Mouse (Mus musculus) bone marrow macrophage, adult 2 months (primary cell): ENCODE data around the gene Tpsb2. TPM values are rescaled to one million over a fixed set of nuclear protein-coding genes. Genes with fewer than 3 reads are reported as not detected.

ENCODE experiments used
- H3K27ac ChIP-seq: 2 replicates; pipeline ENCODE4 v1.5.1; 2012; ENCODE audit warnings: low read depth, low read length; ENCODE audit not compliant: insufficient read depth
- H3K4me1 ChIP-seq: 2 replicates; pipeline ENCODE4 v1.6.1; 2012; ENCODE audit warnings: low read length; ENCODE audit not compliant: control insufficient read depth, insufficient read depth
- H3K4me3 ChIP-seq: 2 replicates; pipeline ENCODE4 v1.5.1; 2012; ENCODE audit warnings: mild to moderate bottlenecking, low read length, moderate library complexity; ENCODE audit not compliant: insufficient read depth
- CTCF ChIP-seq: IDR thresholded peaks from 2 replicates; pipeline ENCODE4 v1.5.1; 2012; ENCODE audit warnings: low read depth, mild to moderate bottlenecking, low read length, moderate library complexity
- POLR2A ChIP-seq: IDR thresholded peaks from 2 replicates; pipeline ENCODE4 v1.6.1; 2012; ENCODE audit warnings: mild to moderate bottlenecking, low read depth, low read length, borderline replicate concordance
- polyA plus RNA-seq: library from polyadenylated mRNA; stranded (reverse); fragments of >200 nt; gene quantifications from 2 replicates; pipeline ENCODE4 v1.2.4, GENCODE M21; 2012; ENCODE audit not compliant: missing spikeins, insufficient read depth, insufficient read length

The Tpsb2 gene
- polyA plus RNA-seq, 1 experiment, result not detected

- Histone ChIP-seq H3K4me3 (no peak overlapping the region), H3K4me1 (no peaks in the 10 kb centered on the region), H3K27ac (no peak overlapping the region)
- TF ChIP-seq POLR2A, result no peak
- TF ChIP-seq CTCF, result no peak
Measured at GRCm38 (mm10) chr17:25404190-25404589, 38.1 kb downstream of the Tpsb2 start.

DNA sequence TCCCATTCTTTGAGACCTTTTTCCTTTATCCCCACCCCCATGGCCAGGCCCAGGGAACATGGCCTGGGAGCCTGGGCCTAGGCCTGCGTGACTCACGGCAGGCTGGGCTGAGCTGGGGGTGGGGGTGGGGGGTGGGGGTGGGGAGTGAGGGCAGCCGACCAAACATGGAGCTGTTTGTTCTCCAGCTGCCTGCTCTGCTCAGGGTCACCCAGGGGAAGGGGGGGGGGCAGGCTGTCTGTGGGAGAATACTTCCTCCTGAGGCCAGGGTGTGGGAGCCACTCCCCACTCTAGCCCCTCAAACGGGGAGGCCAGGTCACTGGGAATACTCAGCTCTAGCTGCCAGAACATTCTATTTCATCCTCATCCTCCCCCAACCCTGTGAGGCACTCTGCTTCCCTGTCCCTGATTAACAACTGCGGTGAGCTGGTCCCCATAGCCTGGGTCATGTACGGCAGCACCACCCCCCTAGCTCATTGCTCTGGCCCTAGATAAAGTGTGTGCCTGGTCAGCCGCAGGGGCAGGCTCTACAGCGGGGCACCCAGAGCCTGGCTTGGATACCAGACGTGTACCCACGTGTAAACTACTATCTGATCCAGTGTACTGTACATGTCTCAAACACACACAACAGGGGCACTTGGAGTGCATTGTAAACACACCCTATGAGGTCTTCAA lies 39.3 kb downstream of the Tpsb2 start:
- H3K4me1 ChIP-seq, result no peaks in the 10 kb centered on the region
- H3K4me3 ChIP-seq, result no peak overlapping the region
- no peak overlapping the region for H3K27ac ChIP-seq
- TF ChIP-seq POLR2A, result no peak
- TF ChIP-seq CTCF, result no peak

- TF ChIP-seq CTCF (no peak), POLR2A (no peak)
- Histone ChIP-seq H3K4me3 (no peak overlapping the region), H3K4me1 (no peaks in the 10 kb centered on the region), H3K27ac (no peak overlapping the region)
Measured at GRCm38 (mm10) chr17:25406011-25406441, 39.9 kb downstream of the Tpsb2 start.

- Histone ChIP-seq H3K4me1 (no peaks in the 10 kb centered on the region), H3K27ac (no peak overlapping the region), H3K4me3 (no peak overlapping the region)
- TF ChIP-seq CTCF, result no peak
- no peak for TF ChIP-seq POLR2A
Measured at GRCm38 (mm10) chr17:25407352-25407751, 41.2 kb downstream of the Tpsb2 start.

DNA sequence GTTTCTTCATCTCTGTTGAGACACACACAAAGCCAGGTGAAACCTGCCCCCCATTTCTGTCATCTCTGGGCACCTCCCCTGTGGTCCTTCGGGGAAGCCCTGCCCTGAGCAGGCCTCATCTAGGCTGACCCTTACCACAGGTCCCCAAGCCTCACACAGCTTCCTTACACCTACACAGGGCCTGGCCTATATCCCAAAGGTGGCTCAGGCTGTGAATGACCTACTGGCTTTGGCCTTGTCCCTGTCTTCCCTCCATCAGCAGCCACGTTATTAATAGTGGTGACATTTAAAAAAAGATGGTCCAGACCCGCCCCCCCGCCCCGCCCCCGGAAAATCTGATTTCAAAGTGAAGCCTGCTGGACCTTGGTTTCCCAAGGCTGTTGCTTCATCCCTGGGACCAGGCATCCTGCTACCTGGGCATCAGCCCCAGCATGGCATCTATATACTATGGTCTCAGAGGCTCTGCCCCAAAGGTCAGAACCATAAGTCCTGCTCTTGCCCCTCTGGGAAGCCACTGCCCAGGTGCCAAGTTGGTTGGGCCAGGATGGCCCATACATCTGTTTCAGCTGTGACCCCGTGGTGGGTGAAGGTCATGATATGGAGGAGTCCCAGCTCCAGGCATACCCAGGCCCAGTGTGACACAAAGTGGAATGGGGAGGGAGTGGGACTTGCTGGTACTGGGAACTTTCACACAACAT lies 42.3 kb downstream of the Tpsb2 start:
- Histone ChIP-seq H3K27ac (no peak overlapping the region), H3K4me3 (no peak overlapping the region), H3K4me1 (no peaks in the 10 kb centered on the region)
- TF ChIP-seq POLR2A (no peak), CTCF (no peak)

- no peaks in the 10 kb centered on the region for H3K4me1 ChIP-seq
- no peak overlapping the region for H3K4me3 ChIP-seq
- TF ChIP-seq POLR2A, result no peak
- no peak for TF ChIP-seq CTCF
- no peak overlapping the region for H3K27ac ChIP-seq
Measured at GRCm38 (mm10) chr17:25409621-25410020, 43.5 kb downstream of the Tpsb2 start.

GRCm38 (mm10) chr17:25410180-25410579 lies 44.1 kb downstream of the Tpsb2 start:
- H3K27ac ChIP-seq, result no peak overlapping the region
- H3K4me3 ChIP-seq, result no peak overlapping the region
- H3K4me1 ChIP-seq, result no peaks in the 10 kb centered on the region
- TF ChIP-seq CTCF (no peak), POLR2A (no peak)

DNA sequence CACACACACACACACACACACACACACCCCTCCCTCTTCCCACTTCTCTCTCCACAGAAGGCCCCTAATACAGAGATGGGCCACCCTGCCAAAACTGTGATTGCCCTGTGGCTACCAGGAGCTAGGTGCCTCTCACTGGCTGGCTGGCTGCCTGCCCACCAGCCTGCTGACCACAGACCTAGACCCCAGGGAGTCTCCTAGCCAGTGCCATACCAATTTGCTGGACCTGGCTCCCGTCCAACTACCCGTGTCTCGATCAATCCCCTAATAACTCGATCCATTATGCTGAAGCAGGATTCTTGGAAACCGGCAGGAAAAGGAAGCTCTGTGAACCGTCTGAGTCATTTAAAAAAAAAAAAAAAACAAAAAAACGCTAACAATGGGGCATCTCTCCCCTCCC lies 44.7 kb downstream of the Tpsb2 start:
- no peaks in the 10 kb centered on the region for H3K4me1 ChIP-seq
- H3K4me3 ChIP-seq, result no peak overlapping the region
- no peak overlapping the region for H3K27ac ChIP-seq
- TF ChIP-seq POLR2A (no peak), CTCF (no peak)

DNA sequence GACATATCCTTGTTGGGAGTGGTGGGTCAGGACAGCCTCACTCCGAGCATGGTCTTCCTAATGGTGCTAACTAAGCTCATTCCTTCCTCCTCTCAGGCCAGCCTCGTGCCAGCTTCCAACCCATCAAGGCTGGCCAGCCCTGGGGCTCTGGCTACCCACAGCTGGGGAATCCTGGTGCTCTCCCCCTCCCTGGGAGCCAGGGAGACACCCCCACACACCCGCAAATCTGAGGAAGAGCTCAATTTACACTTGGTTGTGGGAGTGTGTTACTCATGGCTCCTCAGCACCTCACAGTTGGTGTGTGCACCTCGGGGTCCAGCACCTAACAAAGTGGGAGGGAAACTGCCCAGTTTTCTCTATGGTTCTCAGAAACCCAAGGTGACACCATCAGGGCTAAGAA lies 45.1 kb downstream of the Tpsb2 start:
- Histone ChIP-seq H3K27ac (no peak overlapping the region), H3K4me3 (no peak overlapping the region), H3K4me1 (no peaks in the 10 kb centered on the region)
- TF ChIP-seq CTCF (no peak), POLR2A (no peak)

DNA sequence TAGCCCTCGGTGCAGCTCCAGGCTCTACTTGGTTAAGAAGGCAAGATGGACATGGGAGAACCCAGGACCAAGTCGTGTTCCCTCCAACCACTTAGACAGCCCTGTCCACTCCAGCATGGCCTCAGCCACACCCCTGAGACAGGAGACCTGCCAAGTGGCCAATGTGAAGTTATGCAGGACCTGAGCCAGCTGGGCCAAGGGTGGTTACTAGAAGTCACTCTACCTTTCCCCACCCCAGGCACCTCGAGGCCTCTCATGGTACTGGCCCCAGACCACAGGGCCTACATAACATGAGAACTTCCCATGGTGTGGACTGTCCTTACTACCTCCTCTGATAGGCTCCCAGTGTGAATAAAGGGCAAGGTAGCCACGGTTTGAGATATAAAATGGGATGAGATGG lies 48.1 kb downstream of the Tpsb2 start:
- H3K27ac ChIP-seq, result no peak overlapping the region
- no peak overlapping the region for H3K4me3 ChIP-seq
- TF ChIP-seq CTCF, result no peak
- TF ChIP-seq POLR2A, result no peak
- H3K4me1 ChIP-seq, result no peaks in the 10 kb centered on the region
